Mouse (Mus musculus) left cerebral cortex, adult 2 months (tissue): ENCODE measurements at regions not wholly inside any gene's neighbourhood (a gene's known extent, or its start where the extent isn't known, plus 50 kb on each side); places are given as distances from the start of the nearest gene placed in this dataset.

Experiments
- DNase-seq, 2 experiments: peaks; one replicate each; pipeline ENCODE4 v3.0.0; 2021 to 2022; ENCODE audit warnings: low spot score in 2 of 2, mixed read lengths in 1 of 2; ENCODE audit errors: extremely low spot score in 1 of 2
- H3K27ac ChIP-seq: fragments of 200-600 bp; 2 replicates; pipeline ENCODE4 v1.8.1; 2022
- H3K4me3 ChIP-seq: fragments of 200-600 bp; 2 replicates; pipeline ENCODE4 v1.8.1; 2022
- CTCF ChIP-seq: fragments of 200-600 bp; IDR thresholded peaks from 2 replicates; pipeline ENCODE4 v1.8.1; 2022; ENCODE audit warnings: antibody characterized with exemption, mild to moderate bottlenecking, moderate library complexity
- intact Hi-C: fragments of 180-260 bp; cut with DNase I; formaldehyde crosslinking; loops from one replicate; pipeline ENCODE4 v1.15.1; 2025

DNA sequence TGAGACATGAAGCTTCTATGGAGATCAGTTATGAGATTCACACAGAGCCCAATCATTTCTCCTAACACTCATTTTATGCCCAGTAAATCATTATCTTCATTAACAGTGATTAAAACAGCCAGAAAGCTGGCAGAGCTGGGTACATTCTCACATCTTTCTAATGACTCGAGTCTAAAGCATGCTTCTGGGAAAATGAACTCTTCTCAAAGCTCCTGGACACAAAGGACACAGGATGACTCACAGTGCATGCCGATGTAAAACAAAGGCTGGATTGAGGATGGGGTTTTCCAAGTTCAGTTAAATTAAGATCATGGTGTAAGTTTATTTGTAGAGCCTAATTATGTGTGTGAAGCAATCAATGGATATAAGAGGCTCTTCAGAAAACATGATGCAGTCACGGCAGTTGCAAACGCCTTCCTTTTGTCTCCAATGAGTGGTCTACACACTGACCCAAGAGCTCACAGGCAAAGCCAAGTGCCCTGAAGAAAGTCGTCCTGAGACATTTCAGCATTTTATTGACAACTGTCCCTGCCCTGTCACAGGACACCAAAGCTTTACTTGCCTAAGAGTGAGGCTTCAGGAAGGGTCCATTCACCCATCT lies 1390.7 kb downstream of the Defb40 start:
- DNase-seq: no peak
- TF ChIP-seq CTCF: no peak
- intact Hi-C loops: no loop called here

More for the DNA sequence above, 1390.7 kb downstream of the Defb40 start:
- Histone ChIP-seq H3K4me3 (no peak overlapping the region), H3K27ac (no peak overlapping the region)
